Mouse (Mus musculus): ENCODE results near the gene Hmx2.

The Hmx2 gene

GRCm38 (mm10) chr7:131548473-131548872, at the start of gene Hmx2:
TSS of gene Hmx2 (plus strand) at chr7:131548773.
- DNase-seq, result no peak

- DNase-seq, result no peak
These were observed 44.8 kb upstream of the Hmx2 start for GRCm38 (mm10) chr7:131503739-131504138.

GRCm38 (mm10) chr7:131539979-131540378, 8.6 kb upstream of the Hmx2 start:
- DNase-seq, result peak; percentile 80 to 87

- no peak for DNase-seq
These were observed 7.1 kb upstream of the Hmx2 start for GRCm38 (mm10) chr7:131541184-131542114.

GRCm38 (mm10) chr7:131542115-131542871, 6.3 kb upstream of the Hmx2 start, which contains the start of gene Hmx3:
TSS of gene Hmx3 (plus strand) at chr7:131542867.
- peak in 1 of 2 experiments; percentile 26 for DNase-seq

GRCm38 (mm10) chr7:131542872-131543622, 5.5 kb upstream of the Hmx2 start:
- DNase-seq, result no peak

- peak; percentile 20 to 26 for DNase-seq
These were observed 4.7 kb upstream of the Hmx2 start for GRCm38 (mm10) chr7:131543623-131544481.

GRCm38 (mm10) chr7:131544871-131545270, 3.7 kb upstream of the Hmx2 start:
- DNase-seq, result no peak

GRCm38 (mm10) chr7:131545701-131546385, 2.7 kb upstream of the Hmx2 start:
- DNase-seq, result no peak

GRCm38 (mm10) chr7:131546423-131546822, 2.1 kb upstream of the Hmx2 start:
- DNase-seq, result no peak

- no peak for DNase-seq
These were observed 1.1 kb upstream of the Hmx2 start for GRCm38 (mm10) chr7:131547481-131547880.

- DNase-seq, result no peak
These were observed 2.9 kb downstream of the Hmx2 start for GRCm38 (mm10) chr7:131551471-131551870.

- no peak for DNase-seq
These were observed 3.6 kb downstream of the Hmx2 start for GRCm38 (mm10) chr7:131551931-131552741.

GRCm38 (mm10) chr7:131552781-131553180, 4.2 kb downstream of the Hmx2 start:
- no peak for DNase-seq

- peak; percentile 52 to 55 for DNase-seq
These were observed 5.2 kb downstream of the Hmx2 start for GRCm38 (mm10) chr7:131553771-131554175.

GRCm38 (mm10) chr7:131554341-131555180, 6.0 kb downstream of the Hmx2 start:
- peak; percentile 22 to 27 for DNase-seq

- DNase-seq, result peak; percentile 33 to 36
These were observed 6.9 kb downstream of the Hmx2 start for GRCm38 (mm10) chr7:131555301-131556081.

- DNase-seq, result no peak
These were observed 7.5 kb downstream of the Hmx2 start for GRCm38 (mm10) chr7:131556116-131556515.
